In the genomic region with DNA sequence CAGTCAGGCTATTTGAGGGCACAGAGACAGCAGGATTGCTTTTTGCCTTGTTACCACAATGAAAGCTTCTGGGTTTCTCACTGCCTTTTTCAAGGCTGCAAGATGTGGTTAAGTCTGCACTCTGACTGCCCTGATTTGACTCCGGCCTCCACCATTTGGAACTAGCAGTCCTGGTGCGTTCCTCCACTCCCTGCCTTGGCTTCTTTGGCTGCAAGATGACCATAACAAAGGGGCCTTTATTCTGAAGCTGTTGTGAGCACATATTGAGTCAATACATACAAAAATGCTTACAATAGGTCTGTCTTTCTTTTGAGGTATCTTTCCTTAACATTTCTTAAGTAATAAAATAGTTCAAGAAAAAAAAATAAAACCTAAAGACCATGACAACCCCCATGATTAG, we compare ENCODE assay signal across 33 mouse cellular contexts.
DNase-seq lines count a peak whose midpoint lies in the region; ATAC-seq lines count a peak whose summit lies in the region.
"Had no signal": no experiment of that assay in that cellular context is flagged by ENCODE, and none has a peak within 500 bp of the region (broad histone marks: within the 10 kb centered on the region; RNA-seq: fewer than 3 reads in every experiment).

No protein-coding gene starts in this region.

- DNase-seq in midbrain, embryonic 11.5 days (ENCODE audit: low spot score, missing footprints), result peak; percentile 73
- peak; percentile 50 for DNase-seq in embryonic facial prominence, embryonic 11.5 days (ENCODE audit: low spot score)
- no peak for DNase-seq in limb, embryonic 10.5 days (ENCODE audit: low spot score)
- no peak for DNase-seq in right cerebral cortex, postnatal 4 days
- no peak for DNase-seq in adrenal gland, adult 8-10 months
- no peak for DNase-seq in kidney, postnatal 10 days
- DNase-seq: adrenal gland, postnatal 14 days; B cell, adult 2 months; cerebellum, adult 11-12 months; cerebellum, postnatal 10 days; gastrocnemius, postnatal 10 days; heart, postnatal 14 days; kidney, adult 11 months; kidney, postnatal 36 days; left cerebral cortex, postnatal 4 days; liver, embryonic 13.5 days; lung, adult 18-20 months; lung, postnatal 4 days; midbrain, embryonic 14.5 days; right cerebral cortex, postnatal 25 days; spleen, adult 18-20 months; thymus, adult 18-20 months; thymus, postnatal 36 days had no signal

- 77% methylated on average over 2 of the region's 2 CpGs for WGBS in midbrain, embryonic 11.5 days
- 62% methylated on average over 2 of the region's 2 CpGs for WGBS in midbrain, embryonic 13.5 days
- 34% methylated on average over 2 of the region's 2 CpGs for WGBS in embryonic facial prominence, embryonic 11.5 days
- WGBS in limb, embryonic 10.5 days, result 68% methylated on average over 2 of the region's 2 CpGs

- H3K4me1 ChIP-seq in midbrain, embryonic 11.5 days (ENCODE audit: control insufficient read depth, insufficient read depth, low read length), result no peaks in the 10 kb centered on the region
- H3K4me1 ChIP-seq in midbrain, embryonic 13.5 days (replicated peaks), result 0 out of 2 replicates have a peak, but pooled peaks cover 3% of the 10 kb centered on the region
- H3K4me1 ChIP-seq in embryonic facial prominence, embryonic 11.5 days (ENCODE audit: control insufficient read depth, insufficient read depth, low read length), result no peaks in the 10 kb centered on the region
- peaks cover 53% of the 10 kb centered on the region for H3K4me1 ChIP-seq in limb, embryonic 10.5 days
- H3K4me1 ChIP-seq: liver, embryonic 13.5 days had no signal

- H3K27me3 ChIP-seq in midbrain, embryonic 11.5 days (ENCODE audit: control insufficient read depth, insufficient read depth, low read length), result no peaks in the 10 kb centered on the region
- no peaks in the 10 kb centered on the region for H3K27me3 ChIP-seq in midbrain, embryonic 13.5 days
- H3K27me3 ChIP-seq in embryonic facial prominence, embryonic 11.5 days (ENCODE audit: control insufficient read depth, insufficient read depth, low read length), result no peaks in the 10 kb centered on the region
- H3K27me3 ChIP-seq in limb, embryonic 10.5 days (ENCODE audit: low read depth, poor library complexity, severe bottlenecking), result no peaks in the 10 kb centered on the region
- H3K27me3 ChIP-seq: forebrain, embryonic 15.5 days; hindbrain, embryonic 15.5 days; liver, embryonic 13.5 days; megakaryocyte, embryonic 14.5 days; neural tube, embryonic 15.5 days had no signal

- H3K4me3 ChIP-seq in midbrain, embryonic 11.5 days (ENCODE audit: low read depth, low read length), result no peak overlapping the region
- H3K4me3 ChIP-seq in midbrain, embryonic 13.5 days (replicated peaks), result no peak overlapping the region
- no peak overlapping the region for H3K4me3 ChIP-seq in embryonic facial prominence, embryonic 11.5 days (ENCODE audit: low read depth, low read length)
- no peak overlapping the region for H3K4me3 ChIP-seq in limb, embryonic 10.5 days
- H3K4me3 ChIP-seq: forebrain, embryonic 15.5 days; hindbrain, embryonic 10.5 days; hindbrain, embryonic 15.5 days; layer of hippocampus, adult 2 months; liver, embryonic 13.5 days; megakaryocyte, embryonic 14.5 days; neural tube, embryonic 15.5 days had no signal

- H3K36me3 ChIP-seq in midbrain, embryonic 11.5 days (ENCODE audit: control insufficient read depth, insufficient read depth, low read length), result no peaks in the 10 kb centered on the region
- no peaks in the 10 kb centered on the region for H3K36me3 ChIP-seq in midbrain, embryonic 13.5 days
- no peaks in the 10 kb centered on the region for H3K36me3 ChIP-seq in embryonic facial prominence, embryonic 11.5 days (replicated peaks; ENCODE audit: control insufficient read depth, insufficient read depth, low read depth, low read length)
- H3K36me3 ChIP-seq in limb, embryonic 10.5 days, result no peaks in the 10 kb centered on the region
- H3K36me3 ChIP-seq: forebrain, embryonic 15.5 days; hindbrain, embryonic 10.5 days; hindbrain, embryonic 15.5 days; liver, embryonic 13.5 days; neural tube, embryonic 15.5 days had no signal

- H3K9me3 ChIP-seq in midbrain, embryonic 11.5 days (ENCODE audit: control insufficient read depth, low read length), result no peaks in the 10 kb centered on the region
- H3K9me3 ChIP-seq in midbrain, embryonic 13.5 days, result no peaks in the 10 kb centered on the region
- H3K9me3 ChIP-seq in embryonic facial prominence, embryonic 11.5 days (replicated peaks; ENCODE audit: control insufficient read depth, low read length), result no peaks in the 10 kb centered on the region
- no peaks in the 10 kb centered on the region for H3K9me3 ChIP-seq in limb, embryonic 10.5 days (replicated peaks)
- H3K9me3 ChIP-seq: forebrain, embryonic 15.5 days; hindbrain, embryonic 10.5 days; hindbrain, embryonic 15.5 days; liver, embryonic 13.5 days; neural tube, embryonic 15.5 days had no signal

- no peak for ATAC-seq in midbrain, embryonic 11.5 days (ENCODE audit: low FRiP score)
- ATAC-seq in midbrain, embryonic 13.5 days, result no peak
- ATAC-seq in embryonic facial prominence, embryonic 11.5 days (replicated peaks; ENCODE audit: insufficient number of reproducible peaks, low FRiP score, low TSS enrichment, low read depth), result no peak
- ATAC-seq: forebrain, embryonic 15.5 days; inflammation-experienced regulatory T-cells, adult 6 months; lung, postnatal 0 days had no signal

- H3K4me2 ChIP-seq in midbrain, embryonic 11.5 days, result no peak overlapping the region
- H3K4me2 ChIP-seq in midbrain, embryonic 13.5 days (replicated peaks), result no peak overlapping the region
- no peak overlapping the region for H3K4me2 ChIP-seq in embryonic facial prominence, embryonic 11.5 days (ENCODE audit: low read depth, low read length)
- H3K4me2 ChIP-seq: forebrain, embryonic 15.5 days; hindbrain, embryonic 15.5 days; liver, embryonic 13.5 days; neural tube, embryonic 15.5 days had no signal

- H3K27ac ChIP-seq in midbrain, embryonic 11.5 days (ENCODE audit: low read depth, low read length), result no peak overlapping the region
- H3K27ac ChIP-seq in midbrain, embryonic 13.5 days, result no peak overlapping the region
- H3K27ac ChIP-seq in embryonic facial prominence, embryonic 11.5 days (replicated peaks; ENCODE audit: low read depth, low read length), result no peak overlapping the region
- peak overlapping the region; percentile 88 for H3K27ac ChIP-seq in limb, embryonic 10.5 days
- H3K27ac ChIP-seq: forebrain, embryonic 15.5 days; hindbrain, embryonic 10.5 days; hindbrain, embryonic 15.5 days; layer of hippocampus, adult 2 months; liver, embryonic 13.5 days; neural tube, embryonic 15.5 days; stomach, postnatal 0 days had no signal

- H3K9ac ChIP-seq in midbrain, embryonic 11.5 days (ENCODE audit: low read length), result no peak overlapping the region
- H3K9ac ChIP-seq in midbrain, embryonic 13.5 days (replicated peaks), result no peak overlapping the region
- no peak overlapping the region for H3K9ac ChIP-seq in embryonic facial prominence, embryonic 11.5 days (replicated peaks; ENCODE audit: low read length)
- H3K9ac ChIP-seq: forebrain, embryonic 15.5 days; hindbrain, embryonic 15.5 days; liver, embryonic 13.5 days; neural tube, embryonic 15.5 days had no signal

Comparison
In these comparisons a context has a peak if more than half of its experiments do, and no peak if none do; other contexts are left out.
1. DNase-seq: peak in midbrain, embryonic 11.5 days (single experiment) and embryonic facial prominence, embryonic 11.5 days (single experiment); none in limb, embryonic 10.5 days (single experiment), right cerebral cortex, postnatal 4 days (single experiment), adrenal gland, adult 8-10 months (single experiment) and kidney, postnatal 10 days (single experiment).